Mouse (Mus musculus): ENCODE data around the gene Upk1b. TPM values are rescaled to one million over a fixed set of nuclear protein-coding genes. Genes with fewer than 3 reads are reported as not detected.

Gene Upk1b
- polyA plus RNA-seq, 1 experiment from 2014 or later = 14.8 TPM

GRCm38 (mm10) chr16:38767761-38768160, 32.4 kb downstream of the Upk1b start:
- H3K27me3 ChIP-seq (ENCODE audit: control insufficient read depth, insufficient read depth, low read depth, low read length) = no peaks in the 10 kb centered on the region
- peaks cover 7% of the 10 kb centered on the region; the same call in 1 of the 2 replicates for H3K36me3 ChIP-seq (ENCODE audit: control insufficient read depth, insufficient read depth, low read length)
- H3K4me3 ChIP-seq (ENCODE audit: low read length) = no peak overlapping the region
- H3K9ac ChIP-seq (ENCODE audit: low read length) = no peak overlapping the region
- WGBS = 68% methylated on average over 8 of the region's 8 CpGs
- ATAC-seq (ENCODE audit: low read depth) = peak; percentile 49; the same call in 1 of the 2 replicates
- H3K9me3 ChIP-seq (ENCODE audit: control insufficient read depth, low read length) = no peaks in the 10 kb centered on the region
- H3K4me2 ChIP-seq (ENCODE audit: low read depth, low read length) = no peak overlapping the region
- peaks cover 10% of the 10 kb centered on the region; the same call in 1 of the 2 replicates for H3K4me1 ChIP-seq (replicated peaks; ENCODE audit: control insufficient read depth, insufficient read depth, low read length)
- H3K27ac ChIP-seq (ENCODE audit: low read length) = no peak overlapping the region

- no peak overlapping the region for H3K4me2 ChIP-seq (ENCODE audit: low read depth, low read length)
- H3K4me3 ChIP-seq (ENCODE audit: low read length) = no peak overlapping the region
- ATAC-seq (ENCODE audit: low read depth) = peak; percentile 39
Observed at GRCm38 (mm10) chr16:38766671-38767070, 33.5 kb downstream of the Upk1b start.

GRCm38 (mm10) chr16:38763508-38763907, 36.6 kb downstream of the Upk1b start:
- no peak for ATAC-seq (ENCODE audit: low read depth)
- 75% methylated on average over 4 of the region's 4 CpGs for WGBS
- H3K27ac ChIP-seq (ENCODE audit: low read length) = no peak overlapping the region

More at GRCm38 (mm10) chr16:38766671-38767070, 33.5 kb downstream of the Upk1b start:
- no peak overlapping the region for H3K27ac ChIP-seq (ENCODE audit: low read length)
- no peak overlapping the region for H3K9ac ChIP-seq (ENCODE audit: low read length)
- H3K9me3 ChIP-seq (ENCODE audit: control insufficient read depth, low read length) = no peaks in the 10 kb centered on the region
- peaks cover 8% of the 10 kb centered on the region; the same call in 1 of the 2 replicates for H3K4me1 ChIP-seq (replicated peaks; ENCODE audit: control insufficient read depth, insufficient read depth, low read length)
- peaks cover 7% of the 10 kb centered on the region; the same call in 1 of the 2 replicates for H3K36me3 ChIP-seq (ENCODE audit: control insufficient read depth, insufficient read depth, low read length)
- no peaks in the 10 kb centered on the region for H3K27me3 ChIP-seq (ENCODE audit: control insufficient read depth, insufficient read depth, low read depth, low read length)
- WGBS = 51% methylated on average over 3 of the region's 3 CpGs

GRCm38 (mm10) chr16:38762401-38762800, 37.7 kb downstream of the Upk1b start:
- Histone ChIP-seq H3K4me1 (replicated peaks; ENCODE audit: control insufficient read depth, insufficient read depth, low read length) (peaks cover 15% of the 10 kb centered on the region; the same call in 1 of the 2 replicates), H3K27ac (ENCODE audit: low read length) (peak overlapping the region; percentile 58), H3K4me2 (ENCODE audit: low read depth, low read length) (no peak overlapping the region), H3K36me3 (ENCODE audit: control insufficient read depth, insufficient read depth, low read length) (no peaks in the 10 kb centered on the region), H3K9ac (ENCODE audit: low read length) (no peak overlapping the region), H3K4me3 (ENCODE audit: low read length) (no peak overlapping the region), H3K9me3 (ENCODE audit: control insufficient read depth, low read length) (no peaks in the 10 kb centered on the region), H3K27me3 (ENCODE audit: control insufficient read depth, insufficient read depth, low read depth, low read length) (no peaks in the 10 kb centered on the region)
- ATAC-seq (ENCODE audit: low read depth) = peak; percentile 55
- WGBS = 65% methylated on average over 8 of the region's 8 CpGs

More at GRCm38 (mm10) chr16:38763508-38763907, 36.6 kb downstream of the Upk1b start:
- Histone ChIP-seq H3K4me2 (ENCODE audit: low read depth, low read length) (no peak overlapping the region), H3K4me3 (ENCODE audit: low read length) (no peak overlapping the region), H3K36me3 (ENCODE audit: control insufficient read depth, insufficient read depth, low read length) (peaks cover 3% of the 10 kb centered on the region; the same call in 1 of the 2 replicates), H3K4me1 (replicated peaks; ENCODE audit: control insufficient read depth, insufficient read depth, low read length) (peaks cover 12% of the 10 kb centered on the region; the same call in 1 of the 2 replicates), H3K27me3 (ENCODE audit: control insufficient read depth, insufficient read depth, low read depth, low read length) (no peaks in the 10 kb centered on the region), H3K9me3 (ENCODE audit: control insufficient read depth, low read length) (no peaks in the 10 kb centered on the region), H3K9ac (ENCODE audit: low read length) (no peak overlapping the region)

- H3K27me3 ChIP-seq (ENCODE audit: control insufficient read depth, insufficient read depth, low read depth, low read length) = no peaks in the 10 kb centered on the region
- H3K9me3 ChIP-seq (ENCODE audit: control insufficient read depth, low read length) = no peaks in the 10 kb centered on the region
- H3K36me3 ChIP-seq (ENCODE audit: control insufficient read depth, insufficient read depth, low read length) = no peaks in the 10 kb centered on the region
- ATAC-seq (ENCODE audit: low read depth) = peak; percentile 56
- H3K4me3 ChIP-seq (ENCODE audit: low read length) = no peak overlapping the region
- peak overlapping the region; percentile 58 for H3K27ac ChIP-seq (ENCODE audit: low read length)
- no peak overlapping the region for H3K9ac ChIP-seq (ENCODE audit: low read length)
- H3K4me1 ChIP-seq (replicated peaks; ENCODE audit: control insufficient read depth, insufficient read depth, low read length) = peaks cover 15% of the 10 kb centered on the region
- 75% methylated on average over 5 of the region's 5 CpGs for WGBS
- H3K4me2 ChIP-seq (ENCODE audit: low read depth, low read length) = no peak overlapping the region
Observed at GRCm38 (mm10) chr16:38761972-38762371, 38.2 kb downstream of the Upk1b start.

GRCm38 (mm10) chr16:38760834-38761375, 39.2 kb downstream of the Upk1b start:
- no peaks in the 10 kb centered on the region for H3K27me3 ChIP-seq (ENCODE audit: control insufficient read depth, insufficient read depth, low read depth, low read length)
- H3K9ac ChIP-seq (ENCODE audit: low read length) = no peak overlapping the region
- H3K4me2 ChIP-seq (ENCODE audit: low read depth, low read length) = no peak overlapping the region
- no peak overlapping the region for H3K27ac ChIP-seq (ENCODE audit: low read length)
- WGBS = 75% methylated on average over 6 of the region's 6 CpGs
- peaks cover 17% of the 10 kb centered on the region for H3K4me1 ChIP-seq (replicated peaks; ENCODE audit: control insufficient read depth, insufficient read depth, low read length)
- no peak for ATAC-seq (ENCODE audit: low read depth)
- no peaks in the 10 kb centered on the region for H3K9me3 ChIP-seq (ENCODE audit: control insufficient read depth, low read length)
- H3K36me3 ChIP-seq (ENCODE audit: control insufficient read depth, insufficient read depth, low read length) = no peaks in the 10 kb centered on the region
- H3K4me3 ChIP-seq (ENCODE audit: low read length) = no peak overlapping the region

GRCm38 (mm10) chr16:38760239-38760638, 39.9 kb downstream of the Upk1b start:
- H3K9me3 ChIP-seq (ENCODE audit: control insufficient read depth, low read length) = no peaks in the 10 kb centered on the region
- ATAC-seq (ENCODE audit: low read depth) = no peak
- no peaks in the 10 kb centered on the region for H3K36me3 ChIP-seq (ENCODE audit: control insufficient read depth, insufficient read depth, low read length)
- H3K4me2 ChIP-seq (ENCODE audit: low read depth, low read length) = no peak overlapping the region
- no peak overlapping the region for H3K4me3 ChIP-seq (ENCODE audit: low read length)
- no peak overlapping the region for H3K9ac ChIP-seq (ENCODE audit: low read length)
- 93% methylated on average over 5 of the region's 5 CpGs for WGBS
- no peaks in the 10 kb centered on the region for H3K27me3 ChIP-seq (ENCODE audit: control insufficient read depth, insufficient read depth, low read depth, low read length)
- H3K4me1 ChIP-seq (replicated peaks; ENCODE audit: control insufficient read depth, insufficient read depth, low read length) = peaks cover 22% of the 10 kb centered on the region
- no peak overlapping the region for H3K27ac ChIP-seq (ENCODE audit: low read length)

- no peak overlapping the region for H3K9ac ChIP-seq (ENCODE audit: low read length)
- no peak for ATAC-seq (ENCODE audit: low read depth)
- 70% methylated on average over 12 of the region's 12 CpGs for WGBS
- H3K4me3 ChIP-seq (ENCODE audit: low read length) = no peak overlapping the region
- no peaks in the 10 kb centered on the region for H3K27me3 ChIP-seq (ENCODE audit: control insufficient read depth, insufficient read depth, low read depth, low read length)
- H3K27ac ChIP-seq (ENCODE audit: low read length) = peak overlapping the region; percentile 45; the same call in 1 of the 2 replicates
- H3K4me1 ChIP-seq (replicated peaks; ENCODE audit: control insufficient read depth, insufficient read depth, low read length) = peaks cover 22% of the 10 kb centered on the region
- no peak overlapping the region for H3K4me2 ChIP-seq (ENCODE audit: low read depth, low read length)
- H3K36me3 ChIP-seq (ENCODE audit: control insufficient read depth, insufficient read depth, low read length) = peaks cover 4% of the 10 kb centered on the region
- no peaks in the 10 kb centered on the region for H3K9me3 ChIP-seq (ENCODE audit: control insufficient read depth, low read length)
Observed at GRCm38 (mm10) chr16:38758104-38758861, 41.8 kb downstream of the Upk1b start.

- Histone ChIP-seq H3K9ac (ENCODE audit: low read length) (no peak overlapping the region), H3K4me1 (replicated peaks; ENCODE audit: control insufficient read depth, insufficient read depth, low read length) (peaks cover 16% of the 10 kb centered on the region), H3K4me2 (ENCODE audit: low read depth, low read length) (no peak overlapping the region), H3K9me3 (ENCODE audit: control insufficient read depth, low read length) (no peaks in the 10 kb centered on the region), H3K27me3 (ENCODE audit: control insufficient read depth, insufficient read depth, low read depth, low read length) (no peaks in the 10 kb centered on the region), H3K4me3 (ENCODE audit: low read length) (no peak overlapping the region), H3K36me3 (ENCODE audit: control insufficient read depth, insufficient read depth, low read length) (peaks cover 4% of the 10 kb centered on the region), H3K27ac (ENCODE audit: low read length) (peak overlapping the region; percentile 45; the same call in 1 of the 2 replicates)
- 95% methylated on average over 19 of the region's 19 CpGs for WGBS
- ATAC-seq (ENCODE audit: low read depth) = no peak
Observed at GRCm38 (mm10) chr16:38757626-38758025, 42.5 kb downstream of the Upk1b start.

Measured in lung, embryonic 16.5 days (tissue).